Mouse (Mus musculus): ENCODE results near the gene Gm3336. TPM values are rescaled to one million over a fixed set of nuclear protein-coding genes. Genes with fewer than 3 reads are reported as not detected.

Gm3336 gene
- polyA plus RNA-seq, 1 experiment from 2014 or later, result 0.83 TPM

DNA sequence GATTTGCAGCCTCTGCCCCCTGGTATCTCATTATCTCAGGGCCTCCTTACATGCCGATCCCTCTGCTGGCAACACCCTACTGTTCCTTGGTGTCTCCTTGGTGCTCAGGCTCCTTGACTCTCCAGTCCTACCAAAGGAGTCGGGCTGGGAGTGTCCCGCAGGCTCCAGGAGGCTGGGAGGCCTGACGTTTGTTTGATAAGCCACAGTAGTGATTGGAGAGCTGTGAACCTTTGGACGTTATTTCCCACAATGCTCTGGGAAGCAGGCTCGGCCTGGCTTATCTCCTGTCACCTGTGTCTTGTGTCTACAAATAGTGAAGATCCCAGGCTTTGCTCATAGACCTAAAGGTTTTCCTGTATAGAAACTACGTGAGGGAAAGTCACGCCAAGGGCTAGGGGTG is 45.7 kb downstream of the Gm3336 start:
- WGBS, result 83% methylated on average over 8 of the region's 8 CpGs
- Histone ChIP-seq H3K4me2 (no peak overlapping the region), H3K27ac (no peak overlapping the region)

DNA sequence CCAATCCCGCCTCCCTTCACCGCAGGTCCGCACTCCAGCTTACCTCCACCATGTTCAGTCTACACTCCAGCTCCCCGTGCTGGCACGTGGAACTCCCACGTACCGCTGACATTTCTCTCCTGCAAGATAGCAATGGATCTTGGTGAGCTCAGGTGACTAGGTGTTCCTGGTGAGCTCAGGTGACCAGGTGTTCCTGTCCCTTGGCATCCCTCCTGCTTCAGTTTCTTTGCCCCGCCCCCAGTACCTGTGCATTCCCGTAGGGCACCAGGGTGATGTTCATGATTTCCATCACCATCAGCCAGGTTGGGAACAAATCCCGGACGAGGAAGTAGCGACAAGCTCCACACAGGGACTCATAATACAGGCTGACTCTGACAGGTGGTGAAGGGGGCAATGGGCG is 46.3 kb downstream of the Gm3336 start:
- peak overlapping the region; percentile 96; the same call in 1 of the 2 replicates for H3K4me2 ChIP-seq
- ATAC-seq (replicated peaks; ENCODE audit: low FRiP score), result no peak
- H3K4me3 ChIP-seq (replicated peaks), result no peak overlapping the region
- no peaks in the 10 kb centered on the region for H3K27me3 ChIP-seq
- no peaks in the 10 kb centered on the region for H3K9me3 ChIP-seq (replicated peaks)
- 89% methylated on average over 13 of the region's 13 CpGs for whole genome bisulfite sequencing
- no peak overlapping the region for H3K9ac ChIP-seq
- peaks cover 55% of the 10 kb centered on the region for H3K4me1 ChIP-seq
- H3K27ac ChIP-seq, result no peak overlapping the region
- H3K36me3 ChIP-seq, result peaks cover 39% of the 10 kb centered on the region

More for the DNA sequence above, 45.7 kb downstream of the Gm3336 start:
- no peak for ATAC-seq (replicated peaks; ENCODE audit: low FRiP score)
- H3K9ac ChIP-seq, result no peak overlapping the region
- H3K9me3 ChIP-seq (replicated peaks), result no peaks in the 10 kb centered on the region
- peaks cover 61% of the 10 kb centered on the region for H3K4me1 ChIP-seq
- H3K27me3 ChIP-seq, result no peaks in the 10 kb centered on the region
- peaks cover 34% of the 10 kb centered on the region for H3K36me3 ChIP-seq
- no peak overlapping the region for H3K4me3 ChIP-seq (replicated peaks)

DNA sequence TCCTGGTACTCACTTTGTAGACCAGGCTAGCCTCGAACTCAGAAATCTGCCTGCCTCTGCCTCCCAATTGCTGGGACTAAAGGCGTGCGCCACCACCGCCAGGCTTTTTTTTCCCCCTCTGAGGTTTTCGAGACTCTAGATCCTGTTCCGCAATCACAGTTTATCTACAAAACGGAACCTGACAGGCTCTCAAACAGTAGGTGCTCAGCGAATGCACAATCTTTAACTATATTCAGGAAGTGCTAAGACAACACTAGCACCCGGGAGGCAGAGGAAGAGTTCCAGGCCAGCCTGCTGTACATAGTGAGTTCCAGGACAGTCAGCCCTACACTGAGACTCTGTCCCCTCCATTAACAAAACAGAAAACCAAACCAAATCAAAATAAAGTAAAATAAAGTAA is 47.0 kb downstream of the Gm3336 start:
- Histone ChIP-seq H3K4me3 (replicated peaks) (peak overlapping the region; percentile 53), H3K36me3 (peaks cover 45% of the 10 kb centered on the region), H3K4me2 (peak overlapping the region; percentile 96), H3K9ac (peak overlapping the region; percentile 53), H3K27me3 (no peaks in the 10 kb centered on the region), H3K9me3 (replicated peaks) (no peaks in the 10 kb centered on the region), H3K4me1 (peaks cover 48% of the 10 kb centered on the region), H3K27ac (peak overlapping the region; percentile 87; the same call in 1 of the 2 replicates)
- ATAC-seq (replicated peaks; ENCODE audit: low FRiP score), result no peak
- 74% methylated on average over 9 of the region's 9 CpGs for WGBS

DNA sequence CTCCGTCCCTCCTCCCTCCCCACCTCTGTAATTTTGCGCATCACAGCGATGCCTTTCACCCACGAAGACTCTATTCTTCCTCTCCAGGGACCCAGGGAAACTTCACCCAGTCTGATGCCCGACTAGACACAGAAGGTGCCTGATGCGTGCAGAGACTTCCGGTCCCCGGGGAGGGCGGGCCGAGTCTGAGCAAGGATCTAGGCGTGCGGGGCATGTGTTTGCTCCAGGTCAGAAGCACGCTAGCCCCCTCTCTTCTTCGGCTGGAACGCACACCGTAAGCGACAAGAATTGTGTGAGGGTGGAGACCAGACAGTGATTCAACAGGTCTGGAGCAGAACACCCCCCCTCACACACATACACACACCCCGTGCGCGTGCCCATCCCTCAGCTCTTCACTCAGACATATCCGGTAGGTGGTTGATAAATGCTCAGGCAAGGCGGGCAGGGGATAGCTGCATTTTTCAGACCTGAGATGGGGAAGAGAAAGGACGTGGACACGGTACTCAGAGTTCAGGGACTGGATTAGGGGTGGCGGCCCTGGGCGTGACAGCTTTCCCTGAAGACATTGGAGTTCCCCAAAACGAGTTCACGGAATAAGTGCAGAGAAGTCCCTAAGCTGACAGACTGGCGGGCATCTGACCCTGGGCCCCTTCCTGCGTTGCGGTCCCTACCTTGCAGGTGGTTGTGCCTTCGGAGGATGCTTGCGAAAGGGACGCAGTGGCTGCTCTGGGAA is 47.7 kb downstream of the Gm3336 start:
- ATAC-seq (replicated peaks; ENCODE audit: low FRiP score), result no peak
- H3K4me1 ChIP-seq, result peaks cover 45% of the 10 kb centered on the region
- peak overlapping the region; percentile 96 for H3K4me2 ChIP-seq
- peak overlapping the region; percentile 53 for H3K9ac ChIP-seq
- H3K9me3 ChIP-seq (replicated peaks), result no peaks in the 10 kb centered on the region
- 2% methylated on average over 34 of the region's 34 CpGs for WGBS
- H3K36me3 ChIP-seq, result peaks cover 52% of the 10 kb centered on the region
- H3K27me3 ChIP-seq, result no peaks in the 10 kb centered on the region
- peak overlapping the region; percentile 87 for H3K27ac ChIP-seq
- H3K4me3 ChIP-seq (replicated peaks), result peak overlapping the region; percentile 53

DNA sequence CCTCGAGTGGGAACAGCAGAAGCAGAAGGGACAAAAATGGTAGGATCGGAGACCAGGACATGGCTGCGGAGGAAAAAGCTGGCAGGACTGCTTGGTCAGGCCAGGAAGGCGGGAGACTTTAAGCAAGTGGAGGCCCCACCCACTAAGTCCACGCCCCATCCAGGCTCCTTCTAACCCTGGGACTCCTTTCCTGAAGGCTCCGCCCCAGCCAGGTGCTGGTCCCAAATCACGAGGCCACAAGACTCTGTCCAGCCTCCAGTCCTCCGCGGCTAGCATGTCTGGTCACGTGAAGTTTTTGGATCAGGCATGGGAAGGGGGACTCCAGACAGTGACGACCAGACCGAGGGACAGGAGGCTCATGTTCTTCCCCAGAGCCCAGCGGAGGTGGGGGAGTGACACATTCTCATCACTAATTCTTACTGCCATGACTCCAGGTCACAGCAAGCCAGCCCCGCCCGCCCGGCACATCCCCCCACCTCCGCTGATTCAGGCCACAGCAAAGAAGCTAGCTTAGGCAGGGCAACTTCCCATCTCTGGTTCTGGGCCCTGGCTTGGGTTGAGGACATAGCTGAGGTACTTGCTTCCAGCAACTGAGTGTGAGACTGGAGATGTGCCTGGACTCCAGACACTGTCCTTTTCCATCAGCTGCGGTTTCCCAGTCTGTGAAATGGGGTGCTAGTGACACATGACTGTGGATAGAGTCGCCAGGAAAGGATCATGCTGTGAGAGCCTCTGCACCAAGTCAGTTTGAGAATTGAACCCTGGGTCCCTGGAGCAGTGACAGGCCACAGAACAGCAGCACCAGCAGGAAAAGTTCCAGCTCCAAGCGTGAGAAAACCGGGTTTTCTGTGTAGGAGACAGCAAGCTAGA is 48.5 kb downstream of the Gm3336 start:
- H3K9me3 ChIP-seq (replicated peaks), result no peaks in the 10 kb centered on the region
- no peaks in the 10 kb centered on the region for H3K27me3 ChIP-seq
- peak overlapping the region; percentile 53 for H3K9ac ChIP-seq
- H3K27ac ChIP-seq, result peak overlapping the region; percentile 87
- peaks cover 40% of the 10 kb centered on the region for H3K4me1 ChIP-seq
- H3K4me2 ChIP-seq, result peak overlapping the region; percentile 96
- H3K36me3 ChIP-seq, result peaks cover 60% of the 10 kb centered on the region
- WGBS, result 7% methylated on average over 21 of the region's 21 CpGs
- H3K4me3 ChIP-seq (replicated peaks), result peak overlapping the region; percentile 53
- peak; percentile 78 for ATAC-seq (replicated peaks; ENCODE audit: low FRiP score)

DNA sequence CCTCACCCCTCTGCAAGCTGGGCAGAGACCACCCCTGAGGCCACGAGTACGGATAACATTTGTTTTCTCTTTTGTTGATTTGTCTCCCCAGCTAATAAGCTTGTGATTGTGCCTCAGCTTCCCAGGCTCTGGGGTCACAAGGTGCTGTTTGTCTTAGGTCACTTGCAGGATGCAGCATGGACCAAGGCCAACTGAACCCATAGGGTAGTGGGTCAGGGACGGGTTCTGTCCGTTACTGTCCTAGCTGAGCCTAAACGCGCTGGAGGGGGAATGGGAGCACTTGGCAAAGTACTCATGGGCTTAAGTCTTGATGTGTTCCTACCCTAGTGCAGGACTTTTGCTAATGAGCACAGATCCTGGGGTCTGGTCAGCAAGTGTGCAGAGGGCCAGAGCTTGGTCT is 49.2 kb downstream of the Gm3336 start:
- H3K4me3 ChIP-seq (replicated peaks), result no peak overlapping the region
- H3K4me2 ChIP-seq, result no peak overlapping the region
- H3K4me1 ChIP-seq, result peaks cover 42% of the 10 kb centered on the region
- peak overlapping the region; percentile 87; the same call in 1 of the 2 replicates for H3K27ac ChIP-seq
- no peaks in the 10 kb centered on the region for H3K27me3 ChIP-seq
- no peak for ATAC-seq (replicated peaks; ENCODE audit: low FRiP score)
- H3K36me3 ChIP-seq, result peaks cover 67% of the 10 kb centered on the region
- H3K9me3 ChIP-seq (replicated peaks), result no peaks in the 10 kb centered on the region
- peak overlapping the region; percentile 14; the same call in 1 of the 2 replicates for H3K9ac ChIP-seq
- 71% methylated on average over 6 of the region's 6 CpGs for WGBS

DNA sequence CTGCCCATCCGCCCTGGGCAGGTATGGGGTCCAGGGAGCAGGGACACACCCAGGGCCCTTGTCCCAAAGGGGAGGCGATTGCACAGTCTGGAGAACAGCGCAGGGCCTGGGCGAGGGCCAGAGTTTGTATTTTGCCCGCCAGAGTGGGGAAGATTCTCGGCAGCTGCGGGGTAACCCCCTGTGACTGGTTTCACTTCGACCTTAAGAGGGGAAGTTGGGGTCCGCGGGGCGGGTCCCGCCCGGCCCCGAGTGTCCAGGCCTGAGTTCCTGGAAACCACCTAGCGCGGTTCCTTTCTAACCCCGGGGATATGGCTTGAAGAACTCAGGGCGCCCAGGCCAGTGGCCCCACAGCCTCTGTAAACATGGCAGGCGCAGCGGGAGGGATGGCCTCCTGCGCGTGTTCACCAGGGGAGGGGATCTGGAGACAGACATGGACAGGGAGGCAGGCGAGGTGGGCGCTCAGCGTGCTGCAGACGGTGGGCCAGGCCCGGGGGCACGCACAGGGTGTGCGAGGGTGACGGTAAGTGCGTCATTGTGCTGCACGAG is 50.0 kb downstream of the Gm3336 start:
- Histone ChIP-seq H3K27ac (no peak overlapping the region), H3K9ac (no peak overlapping the region), H3K4me3 (replicated peaks) (no peak overlapping the region), H3K36me3 (peaks cover 68% of the 10 kb centered on the region), H3K4me1 (peaks cover 50% of the 10 kb centered on the region), H3K9me3 (replicated peaks) (no peaks in the 10 kb centered on the region), H3K27me3 (no peaks in the 10 kb centered on the region), H3K4me2 (no peak overlapping the region)
- WGBS, result 95% methylated on average over 32 of the region's 32 CpGs
- ATAC-seq (replicated peaks; ENCODE audit: low FRiP score), result no peak

DNA sequence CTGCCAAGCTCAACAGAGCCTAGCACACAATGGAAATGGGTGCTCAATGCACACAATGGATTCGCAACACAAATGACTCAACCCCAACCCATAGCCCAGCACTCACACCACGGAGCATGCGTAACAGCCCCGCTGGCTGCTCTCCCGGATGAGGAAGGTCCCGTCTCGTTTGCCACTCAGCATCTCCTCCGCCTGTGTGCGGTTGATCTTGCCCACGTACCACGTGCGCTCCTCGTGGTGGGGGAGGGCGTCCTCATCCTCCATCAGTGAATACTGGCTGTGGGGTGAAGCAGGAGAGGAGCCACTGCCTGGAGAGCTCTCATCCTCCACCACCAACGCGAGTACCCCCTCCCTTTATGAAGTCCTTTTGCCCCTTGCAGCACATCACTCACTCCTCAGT is 50.6 kb downstream of the Gm3336 start:
- peaks cover 68% of the 10 kb centered on the region for H3K36me3 ChIP-seq
- ATAC-seq (replicated peaks; ENCODE audit: low FRiP score), result no peak
- WGBS, result 89% methylated on average over 16 of the region's 16 CpGs

DNA sequence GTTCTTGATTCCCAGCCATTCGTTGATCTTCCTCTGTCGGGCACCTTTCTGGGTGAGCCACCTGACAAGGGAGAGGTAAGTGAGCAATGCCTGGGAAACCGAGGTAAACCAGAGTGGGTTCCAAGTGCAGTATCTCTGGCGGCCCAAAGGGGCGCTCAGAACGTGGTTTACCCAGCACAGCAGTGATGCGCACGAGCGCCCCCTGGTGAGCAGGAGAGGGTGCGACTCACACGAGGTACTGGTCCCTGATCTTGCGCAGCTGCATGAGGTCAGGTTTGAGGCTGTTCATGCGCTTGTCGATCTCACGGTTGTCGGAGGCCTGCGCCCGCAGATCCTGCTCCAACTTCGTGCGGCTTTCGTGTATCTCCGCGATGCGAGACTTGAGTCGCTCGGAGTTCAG is 51.0 kb downstream of the Gm3336 start:
- Histone ChIP-seq H3K27ac (no peak overlapping the region), H3K9me3 (replicated peaks) (no peaks in the 10 kb centered on the region), H3K36me3 (peaks cover 68% of the 10 kb centered on the region), H3K4me2 (no peak overlapping the region), H3K4me3 (replicated peaks) (no peak overlapping the region), H3K9ac (no peak overlapping the region), H3K27me3 (no peaks in the 10 kb centered on the region), H3K4me1 (peaks cover 56% of the 10 kb centered on the region)
- peak; percentile 66 for ATAC-seq (replicated peaks; ENCODE audit: low FRiP score)
- WGBS, result 7% methylated on average over 26 of the region's 26 CpGs

More for the DNA sequence above, 50.6 kb downstream of the Gm3336 start:
- H3K27ac ChIP-seq, result no peak overlapping the region
- H3K9ac ChIP-seq, result no peak overlapping the region
- no peak overlapping the region for H3K4me3 ChIP-seq (replicated peaks)
- H3K4me1 ChIP-seq, result peaks cover 55% of the 10 kb centered on the region
- no peaks in the 10 kb centered on the region for H3K9me3 ChIP-seq (replicated peaks)
- no peaks in the 10 kb centered on the region for H3K27me3 ChIP-seq
- H3K4me2 ChIP-seq, result no peak overlapping the region

DNA sequence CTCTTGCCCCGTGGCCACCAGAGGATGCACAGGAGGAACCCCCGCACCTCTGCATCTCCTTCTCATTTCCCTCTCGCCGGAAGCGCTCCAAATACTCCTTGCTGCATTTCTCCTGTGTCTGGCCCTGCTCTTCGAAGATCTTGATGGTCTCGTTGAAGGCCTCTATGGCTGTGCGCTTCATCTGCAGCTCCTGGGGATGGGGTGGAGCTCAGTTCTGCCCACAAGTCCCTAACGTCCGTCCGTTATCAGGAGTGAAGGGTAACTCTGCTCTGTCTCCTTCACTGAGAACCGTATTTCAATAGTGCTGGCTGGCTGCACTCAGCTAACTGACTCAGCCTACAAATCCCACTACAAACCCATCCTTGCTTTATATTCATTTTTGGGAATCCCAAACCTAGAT is 51.5 kb downstream of the Gm3336 start:
- Histone ChIP-seq H3K9ac (no peak overlapping the region), H3K27me3 (no peaks in the 10 kb centered on the region), H3K4me3 (replicated peaks) (no peak overlapping the region), H3K36me3 (peaks cover 73% of the 10 kb centered on the region), H3K4me1 (peaks cover 57% of the 10 kb centered on the region), H3K4me2 (no peak overlapping the region), H3K27ac (no peak overlapping the region), H3K9me3 (replicated peaks) (no peaks in the 10 kb centered on the region)
- WGBS, result 76% methylated on average over 12 of the region's 12 CpGs
- ATAC-seq (replicated peaks; ENCODE audit: low FRiP score), result no peak

DNA sequence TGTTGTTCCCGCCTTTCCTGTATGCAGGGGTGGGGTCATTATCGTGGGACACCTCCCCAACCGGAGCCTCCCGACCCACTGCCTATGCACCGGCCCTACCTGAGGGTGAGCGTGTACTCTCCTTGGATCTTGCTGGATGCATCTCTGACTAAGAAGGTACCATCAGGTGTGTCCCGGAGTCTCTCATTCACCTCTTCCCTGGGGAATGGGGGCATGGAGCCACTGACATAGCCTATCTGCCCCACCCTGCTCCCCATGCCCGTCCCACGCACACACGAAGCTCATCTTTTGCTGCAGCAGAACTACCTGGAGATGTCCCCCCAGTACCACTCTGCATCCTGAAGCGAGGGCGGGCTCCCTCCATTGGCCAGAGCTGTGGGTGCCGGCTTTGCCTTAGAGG is 52.4 kb downstream of the Gm3336 start:
- Histone ChIP-seq H3K36me3 (peaks cover 74% of the 10 kb centered on the region), H3K4me1 (peaks cover 57% of the 10 kb centered on the region)

DNA sequence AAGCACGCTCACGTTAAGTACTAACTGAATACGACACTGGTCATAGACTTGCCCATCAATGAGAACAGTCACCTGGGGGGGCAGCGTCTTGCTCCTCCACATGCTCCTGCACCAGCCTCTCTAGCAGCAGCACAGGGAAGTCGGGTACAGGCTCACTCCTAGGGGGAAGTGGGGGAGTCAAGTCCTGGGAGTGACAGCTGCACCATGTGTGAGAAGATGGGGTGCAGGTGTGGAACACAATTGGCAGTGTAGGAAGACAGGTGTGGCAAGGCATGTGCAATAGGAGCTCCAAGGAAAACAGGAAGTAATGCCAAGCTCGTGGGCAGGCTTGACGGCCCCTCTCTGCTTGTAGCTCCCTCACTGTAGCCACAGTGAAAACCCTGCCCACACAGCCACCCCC is 52.9 kb downstream of the Gm3336 start:
- Histone ChIP-seq H3K27ac (no peak overlapping the region), H3K27me3 (no peaks in the 10 kb centered on the region), H3K4me3 (replicated peaks) (no peak overlapping the region), H3K9me3 (replicated peaks) (no peaks in the 10 kb centered on the region), H3K36me3 (peaks cover 74% of the 10 kb centered on the region), H3K4me2 (no peak overlapping the region), H3K9ac (no peak overlapping the region), H3K4me1 (peaks cover 56% of the 10 kb centered on the region)
- ATAC-seq (replicated peaks; ENCODE audit: low FRiP score), result no peak
- WGBS, result 84% methylated on average over 7 of the region's 7 CpGs

More for the DNA sequence above, 52.4 kb downstream of the Gm3336 start:
- WGBS, result 93% methylated on average over 13 of the region's 13 CpGs
- Histone ChIP-seq H3K27ac (no peak overlapping the region), H3K4me2 (no peak overlapping the region), H3K9ac (no peak overlapping the region), H3K9me3 (replicated peaks) (no peaks in the 10 kb centered on the region), H3K4me3 (replicated peaks) (no peak overlapping the region), H3K27me3 (no peaks in the 10 kb centered on the region)
- no peak for ATAC-seq (replicated peaks; ENCODE audit: low FRiP score)
